Mouse (Mus musculus) kidney, postnatal 25 days (tissue): ENCODE results near the gene Rpl9.
A peak's percentile ranks its signal among the peaks of the same experiment; 100 is the strongest.

ENCODE experiments used
- DNase-seq, 2 experiments: peaks; one replicate each; pipeline ENCODE4 v3.0.0; 2021; ENCODE audit warnings: mixed read lengths in 2 of 2

The Rpl9 gene

GRCm38 (mm10) chr5:65390648-65391644, at the start of gene Rpl9, which contains the start of gene Lias:
TSS of gene Rpl9 (minus strand) at chr5:65391444.
TSS of gene Lias (plus strand) at chr5:65391497.
- peak; percentile 98 to 99 for DNase-seq

GRCm38 (mm10) chr5:65438041-65438440, 46.8 kb upstream of the Rpl9 start:
- no peak for DNase-seq

- peak; percentile 98 to 99 for DNase-seq
Measured at GRCm38 (mm10) chr5:65435806-65436561, 44.7 kb upstream of the Rpl9 start, which contains the start of gene Ugdh. TSS of gene Ugdh (minus strand) at chr5:65435949.

- no peak for DNase-seq
Measured at GRCm38 (mm10) chr5:65435363-65435805, 44.1 kb upstream of the Rpl9 start.

GRCm38 (mm10) chr5:65434471-65435362, 43.5 kb upstream of the Rpl9 start:
- no peak for DNase-seq

GRCm38 (mm10) chr5:65429441-65429840, 38.2 kb upstream of the Rpl9 start:
- DNase-seq, result no peak

GRCm38 (mm10) chr5:65428321-65428720, 37.1 kb upstream of the Rpl9 start:
- peak; percentile 29 to 56 for DNase-seq

GRCm38 (mm10) chr5:65425251-65425650, 34.0 kb upstream of the Rpl9 start:
- DNase-seq, result no peak

- DNase-seq, result peak; percentile 45 to 71
Measured at GRCm38 (mm10) chr5:65424215-65424614, 33.0 kb upstream of the Rpl9 start.

GRCm38 (mm10) chr5:65422803-65423202, 31.6 kb upstream of the Rpl9 start:
- DNase-seq, result peak; percentile 19 to 47

GRCm38 (mm10) chr5:65420822-65421221, 29.6 kb upstream of the Rpl9 start:
- peak in 1 of 2 experiments; percentile 49 for DNase-seq

GRCm38 (mm10) chr5:65419136-65419535, 27.9 kb upstream of the Rpl9 start:
- no peak for DNase-seq

GRCm38 (mm10) chr5:65415653-65416458, 24.6 kb upstream of the Rpl9 start:
- peak in 1 of 2 experiments; percentile 13 for DNase-seq

- DNase-seq, result no peak
Measured at GRCm38 (mm10) chr5:65407989-65408388, 16.7 kb upstream of the Rpl9 start.

GRCm38 (mm10) chr5:65401251-65401994, 10.2 kb upstream of the Rpl9 start:
- DNase-seq, result peak; percentile 84 to 88

GRCm38 (mm10) chr5:65394425-65394824, 3.2 kb upstream of the Rpl9 start:
- no peak for DNase-seq

GRCm38 (mm10) chr5:65391753-65392152, 509 bp upstream of the Rpl9 start:
- DNase-seq, result no peak

- no peak for DNase-seq
Measured at GRCm38 (mm10) chr5:65387008-65387867, 4.0 kb downstream of the Rpl9 start.

GRCm38 (mm10) chr5:65385704-65386103, 5.5 kb downstream of the Rpl9 start:
- no peak for DNase-seq

- no peak for DNase-seq
Measured at GRCm38 (mm10) chr5:65374746-65375145, 16.5 kb downstream of the Rpl9 start.
